Mouse (Mus musculus) layer of hippocampus, adult 11-12 months (tissue): Measurements from ENCODE around the gene Adgrf4.

Experiments used
- DNase-seq: peaks from one replicate; pipeline ENCODE4 v3.0.0; 2022; ENCODE audit warnings: low spot score

Adgrf4 gene

GRCm38 (mm10) chr17:42692136-42692535 is at the start of gene Adgrf4:
Gene Adgrf4, minus strand, starts transcription at chr17:42692284.
- DNase-seq: no peak

GRCm38 (mm10) chr17:42741801-42742217 is 49.7 kb upstream of the Adgrf4 start, which contains the start of gene Adgrf2:
Gene Adgrf2, minus strand, starts transcription at chr17:42742179.
- no peak for DNase-seq

GRCm38 (mm10) chr17:42738794-42739193 is 46.7 kb upstream of the Adgrf4 start:
- no peak for DNase-seq

GRCm38 (mm10) chr17:42717161-42717560 is 25.1 kb upstream of the Adgrf4 start:
- no peak for DNase-seq

GRCm38 (mm10) chr17:42714991-42715390 is 22.9 kb upstream of the Adgrf4 start:
- peak; percentile 60 for DNase-seq

GRCm38 (mm10) chr17:42710717-42711116 is 18.6 kb upstream of the Adgrf4 start:
- DNase-seq: peak; percentile 44

GRCm38 (mm10) chr17:42705611-42706010 is 13.5 kb upstream of the Adgrf4 start:
- no peak for DNase-seq

- no peak for DNase-seq
These were observed 10.1 kb upstream of the Adgrf4 start for GRCm38 (mm10) chr17:42702198-42702597.

GRCm38 (mm10) chr17:42694730-42695129 is 2.6 kb upstream of the Adgrf4 start:
- DNase-seq: peak; percentile 19

GRCm38 (mm10) chr17:42690531-42690930 is 1.6 kb downstream of the Adgrf4 start:
- DNase-seq: no peak

- peak; percentile 26 for DNase-seq
These were observed 33.3 kb downstream of the Adgrf4 start for GRCm38 (mm10) chr17:42658634-42659422.

- no peak for DNase-seq
These were observed 48.7 kb downstream of the Adgrf4 start for GRCm38 (mm10) chr17:42643416-42643815.

- DNase-seq: no peak
These were observed 61.9 kb downstream of the Adgrf4 start for GRCm38 (mm10) chr17:42630206-42630605.

GRCm38 (mm10) chr17:42613043-42613737 is 78.9 kb downstream of the Adgrf4 start:
- peak; percentile 74 for DNase-seq

- DNase-seq: no peak
These were observed 80.8 kb downstream of the Adgrf4 start, which contains the start of gene Opn5 for GRCm38 (mm10) chr17:42611295-42611694. Gene Opn5, minus strand, starts transcription at chr17:42611395.

- no peak for DNase-seq
These were observed 83.8 kb downstream of the Adgrf4 start for GRCm38 (mm10) chr17:42608270-42608669.
